Mouse (Mus musculus): ENCODE data around the gene Pigg. TPM values are rescaled to one million over a fixed set of nuclear protein-coding genes. Genes with fewer than 3 reads are reported as not detected.

The Pigg gene
- polyA plus RNA-seq, 1 experiment from 2014 or later: 7.3 TPM

DNA sequence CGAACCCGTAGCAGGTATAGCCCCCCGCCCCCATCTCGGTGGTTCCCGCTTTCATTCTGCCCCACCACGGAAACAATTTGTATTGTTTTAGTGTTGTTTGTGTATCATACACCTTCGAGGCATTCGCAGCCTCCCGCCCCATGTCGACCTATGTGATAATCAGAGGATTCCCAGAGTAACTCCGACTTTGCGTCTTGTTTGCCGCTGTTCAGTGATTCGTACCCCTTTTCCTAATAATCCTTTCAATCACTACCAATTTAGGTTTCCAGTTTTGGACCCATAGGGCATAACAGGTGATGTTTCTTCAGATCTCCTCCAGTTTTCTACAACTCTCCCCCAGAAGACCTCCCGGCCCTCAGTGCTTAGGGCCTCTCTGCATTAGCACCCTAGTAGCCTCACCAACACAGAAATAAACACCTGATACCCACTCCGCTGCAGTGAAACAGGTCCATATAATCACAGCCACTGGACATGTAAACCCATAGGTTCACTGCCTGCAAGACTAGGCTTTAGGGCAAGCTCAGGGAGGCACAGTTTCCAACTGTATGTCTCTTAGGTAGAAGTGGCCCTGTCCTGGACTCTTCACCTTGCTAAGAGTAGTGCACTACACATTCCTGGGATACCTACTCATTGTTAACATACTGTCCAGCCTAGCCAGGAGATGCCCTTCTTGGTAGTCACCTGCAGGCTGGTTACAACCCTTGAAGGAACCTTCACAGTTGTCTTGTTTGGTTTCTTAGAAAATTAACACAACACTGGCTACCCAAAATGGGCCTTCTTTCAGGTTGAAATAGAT lies 854 bp downstream of the Pigg start:
- ATAC-seq (ENCODE audit: low FRiP score): no peak
- peak overlapping the region; percentile 77; the same call in 1 of the 2 replicates for H3K27ac ChIP-seq

DNA sequence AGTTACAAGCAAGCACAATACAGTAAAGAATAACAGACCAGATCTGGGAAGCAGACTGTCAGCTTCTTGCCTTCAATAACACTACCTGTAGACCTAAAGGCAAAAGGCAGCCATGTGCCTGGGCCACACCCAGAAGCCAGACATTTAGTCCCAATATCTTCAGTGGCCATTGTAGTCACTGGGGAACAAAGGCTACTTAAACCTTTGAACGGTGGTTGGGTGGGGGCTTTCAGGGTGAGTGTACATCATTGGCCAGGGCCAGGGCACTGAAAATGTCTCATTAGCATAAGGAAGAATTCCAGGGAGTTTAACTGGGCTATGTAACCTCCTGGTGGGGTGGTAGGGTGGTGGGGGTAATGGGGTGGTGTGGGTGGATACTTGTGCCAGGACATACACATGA lies 18.6 kb downstream of the Pigg start:
- H3K36me3 ChIP-seq (replicated peaks): peaks cover 42% of the 10 kb centered on the region
- no peak overlapping the region for H3K4me3 ChIP-seq (replicated peaks)
- no peaks in the 10 kb centered on the region for H3K9me3 ChIP-seq
- no peak for ATAC-seq (ENCODE audit: low FRiP score)
- H3K9ac ChIP-seq: no peak overlapping the region
- H3K4me1 ChIP-seq: no peaks in the 10 kb centered on the region
- no peaks in the 10 kb centered on the region for H3K27me3 ChIP-seq
- H3K4me2 ChIP-seq: no peak overlapping the region
- 82% methylated on average over 1 of the region's 1 CpGs for WGBS
- H3K27ac ChIP-seq: no peak overlapping the region

More for the DNA sequence above, 854 bp downstream of the Pigg start:
- no peaks in the 10 kb centered on the region for H3K27me3 ChIP-seq
- no peaks in the 10 kb centered on the region for H3K9me3 ChIP-seq
- peak overlapping the region; percentile 81 for H3K9ac ChIP-seq
- whole genome bisulfite sequencing: 6% methylated on average over 16 of the region's 16 CpGs
- H3K4me1 ChIP-seq: peaks cover 12% of the 10 kb centered on the region
- peak overlapping the region; percentile 78 for H3K4me2 ChIP-seq
- peaks cover 13% of the 10 kb centered on the region for H3K36me3 ChIP-seq (replicated peaks)
- H3K4me3 ChIP-seq (replicated peaks): peak overlapping the region; percentile 81

DNA sequence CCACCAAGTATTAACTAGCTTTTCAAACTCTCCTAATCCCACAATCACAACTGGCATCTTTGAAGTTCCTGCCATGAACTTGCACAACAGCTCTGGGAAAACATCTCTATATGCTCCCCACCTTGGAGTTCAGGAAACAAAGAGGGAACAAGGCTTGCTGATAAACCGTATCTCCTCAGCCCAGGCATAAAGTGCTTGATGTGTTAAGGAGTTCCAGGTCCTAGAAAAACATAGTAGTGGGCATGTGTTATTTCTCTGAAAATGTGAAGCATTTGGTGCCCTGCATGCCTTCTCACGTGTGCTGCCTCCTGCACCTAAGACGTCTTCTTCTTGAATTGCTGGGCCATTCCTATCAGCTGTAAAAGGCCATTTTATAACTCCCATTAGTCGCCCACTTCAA lies 25.0 kb downstream of the Pigg start:
- Histone ChIP-seq H3K27me3 (no peaks in the 10 kb centered on the region), H3K9me3 (no peaks in the 10 kb centered on the region), H3K4me2 (no peak overlapping the region), H3K9ac (no peak overlapping the region), H3K4me3 (replicated peaks) (no peak overlapping the region), H3K4me1 (no peaks in the 10 kb centered on the region), H3K36me3 (replicated peaks) (peaks cover 41% of the 10 kb centered on the region), H3K27ac (no peak overlapping the region)
- ATAC-seq (ENCODE audit: low FRiP score): no peak
- WGBS: 85% methylated on average over 4 of the region's 4 CpGs

DNA sequence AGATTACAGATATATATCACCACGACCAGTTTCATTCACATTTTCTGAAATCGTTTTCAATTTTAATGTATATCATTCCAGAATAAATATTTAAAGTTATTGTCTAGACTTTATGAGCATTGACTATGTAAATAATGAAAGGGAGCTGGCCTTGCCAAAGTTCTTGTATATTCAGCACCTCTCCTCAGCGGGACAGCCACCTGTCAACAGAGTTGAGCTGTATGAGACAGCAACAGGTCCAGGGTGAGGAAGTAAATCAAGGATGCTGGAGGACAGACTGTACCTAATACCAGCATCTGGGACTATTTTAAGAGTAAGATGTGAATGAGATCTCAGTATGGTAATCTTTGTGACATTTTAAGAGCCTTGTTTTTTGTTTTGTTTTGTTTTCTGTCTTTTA lies 25.6 kb downstream of the Pigg start:
- no peak for ATAC-seq (ENCODE audit: low FRiP score)
- peaks cover 39% of the 10 kb centered on the region for H3K36me3 ChIP-seq (replicated peaks)

DNA sequence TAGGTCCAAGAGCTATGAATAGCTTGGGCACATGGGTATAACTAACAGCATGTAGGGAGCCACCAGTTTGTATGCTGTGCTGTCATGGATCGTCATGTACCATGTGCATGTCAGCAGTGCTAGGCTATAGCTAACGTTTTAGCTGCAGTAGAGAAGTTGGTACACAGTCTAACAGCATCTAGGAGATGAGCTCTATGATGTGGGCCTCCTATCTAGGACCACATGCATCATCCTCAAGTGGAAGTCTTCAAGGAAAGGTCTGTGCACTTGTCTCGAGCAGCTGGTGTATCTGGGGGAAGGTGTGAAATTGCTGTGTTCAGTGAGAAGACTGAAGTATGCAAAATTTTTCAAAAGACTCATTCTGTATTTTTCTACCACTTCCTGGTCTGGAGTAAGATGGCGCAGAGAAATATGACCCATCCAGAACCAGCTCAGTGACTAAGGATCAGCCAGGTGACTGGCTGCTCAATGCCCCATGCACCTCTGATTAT lies 31.3 kb downstream of the Pigg start:
- Histone ChIP-seq H3K27me3 (no peaks in the 10 kb centered on the region), H3K9ac (no peak overlapping the region), H3K4me2 (no peak overlapping the region), H3K36me3 (replicated peaks) (peaks cover 45% of the 10 kb centered on the region), H3K4me3 (replicated peaks) (no peak overlapping the region), H3K4me1 (no peaks in the 10 kb centered on the region), H3K9me3 (no peaks in the 10 kb centered on the region), H3K27ac (no peak overlapping the region)
- ATAC-seq (ENCODE audit: low FRiP score): no peak
- WGBS: 92% methylated on average over 4 of the region's 4 CpGs

More for the DNA sequence above, 25.6 kb downstream of the Pigg start:
- H3K27ac ChIP-seq: no peak overlapping the region
- no peaks in the 10 kb centered on the region for H3K9me3 ChIP-seq
- H3K27me3 ChIP-seq: no peaks in the 10 kb centered on the region
- no peak overlapping the region for H3K4me3 ChIP-seq (replicated peaks)
- H3K4me2 ChIP-seq: no peak overlapping the region
- H3K4me1 ChIP-seq: no peaks in the 10 kb centered on the region
- 84% methylated on average over 3 of the region's 3 CpGs for WGBS
- no peak overlapping the region for H3K9ac ChIP-seq

DNA sequence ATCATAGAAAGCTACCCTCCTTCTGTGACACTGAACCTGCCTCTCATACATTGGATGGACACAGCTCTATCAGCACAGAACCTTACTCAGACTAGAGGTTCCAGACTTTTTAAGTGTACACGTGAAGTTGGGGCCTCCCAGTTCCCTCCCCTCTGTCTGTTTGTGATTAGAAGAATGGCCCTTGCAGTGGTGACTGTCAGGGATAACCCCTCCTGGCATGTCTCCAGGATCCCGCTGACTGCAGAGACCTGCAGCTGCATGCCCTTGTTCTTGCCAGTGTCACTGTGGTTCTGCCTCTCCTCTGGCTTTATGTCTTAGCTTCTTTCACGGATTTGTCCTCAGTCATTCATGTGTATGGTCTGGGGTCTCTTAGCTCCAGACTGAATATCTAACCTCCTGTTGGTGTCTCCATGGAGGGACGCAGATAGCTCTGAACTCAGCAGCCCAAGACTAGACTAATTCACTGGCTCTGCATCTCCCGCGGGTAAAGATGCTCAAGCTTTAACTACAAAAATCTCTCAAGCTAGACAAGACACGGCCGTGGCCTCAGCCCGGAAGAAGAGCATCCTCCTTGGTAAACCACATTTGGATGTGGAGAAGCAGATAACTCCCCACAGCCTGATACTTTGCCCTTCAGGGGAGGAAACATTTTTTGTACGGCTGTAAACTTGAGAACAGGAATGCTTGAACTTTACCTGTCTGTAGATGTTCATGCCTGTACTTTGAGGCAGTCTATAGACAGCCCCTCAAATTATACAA lies 33.1 kb downstream of the Pigg start:
- 91% methylated on average over 10 of the region's 10 CpGs for WGBS
- no peak overlapping the region for H3K4me3 ChIP-seq (replicated peaks)
- ATAC-seq (ENCODE audit: low FRiP score): no peak
- peaks cover 45% of the 10 kb centered on the region for H3K36me3 ChIP-seq (replicated peaks)
- no peak overlapping the region for H3K4me2 ChIP-seq
- no peaks in the 10 kb centered on the region for H3K4me1 ChIP-seq
- no peak overlapping the region for H3K27ac ChIP-seq
- H3K27me3 ChIP-seq: no peaks in the 10 kb centered on the region
- no peaks in the 10 kb centered on the region for H3K9me3 ChIP-seq
- no peak overlapping the region for H3K9ac ChIP-seq

DNA sequence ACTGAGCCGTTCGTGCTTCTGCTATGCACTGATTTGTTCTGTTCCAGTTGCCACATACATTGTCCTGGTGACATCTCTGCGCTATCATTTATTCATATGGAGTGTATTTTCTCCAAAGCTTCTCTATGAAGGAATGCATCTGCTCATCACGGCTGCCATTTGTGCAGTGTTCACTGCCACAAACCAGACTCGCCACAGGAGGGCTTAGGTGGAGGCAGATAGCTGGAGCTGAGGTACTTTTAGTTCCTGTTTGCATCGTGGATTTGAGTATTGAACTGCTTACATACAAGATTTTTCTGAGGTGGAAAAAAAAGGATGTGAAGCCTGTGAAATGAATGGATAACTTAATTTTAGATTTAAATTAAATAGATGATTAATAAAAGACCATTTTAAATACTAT lies 35.4 kb downstream of the Pigg start:
- Histone ChIP-seq H3K4me1 (no peaks in the 10 kb centered on the region), H3K4me3 (replicated peaks) (no peak overlapping the region), H3K36me3 (replicated peaks) (peaks cover 48% of the 10 kb centered on the region), H3K27me3 (no peaks in the 10 kb centered on the region), H3K9ac (no peak overlapping the region), H3K9me3 (no peaks in the 10 kb centered on the region), H3K27ac (no peak overlapping the region), H3K4me2 (no peak overlapping the region)
- no peak for ATAC-seq (ENCODE audit: low FRiP score)
- 91% methylated on average over 6 of the region's 6 CpGs for WGBS

DNA sequence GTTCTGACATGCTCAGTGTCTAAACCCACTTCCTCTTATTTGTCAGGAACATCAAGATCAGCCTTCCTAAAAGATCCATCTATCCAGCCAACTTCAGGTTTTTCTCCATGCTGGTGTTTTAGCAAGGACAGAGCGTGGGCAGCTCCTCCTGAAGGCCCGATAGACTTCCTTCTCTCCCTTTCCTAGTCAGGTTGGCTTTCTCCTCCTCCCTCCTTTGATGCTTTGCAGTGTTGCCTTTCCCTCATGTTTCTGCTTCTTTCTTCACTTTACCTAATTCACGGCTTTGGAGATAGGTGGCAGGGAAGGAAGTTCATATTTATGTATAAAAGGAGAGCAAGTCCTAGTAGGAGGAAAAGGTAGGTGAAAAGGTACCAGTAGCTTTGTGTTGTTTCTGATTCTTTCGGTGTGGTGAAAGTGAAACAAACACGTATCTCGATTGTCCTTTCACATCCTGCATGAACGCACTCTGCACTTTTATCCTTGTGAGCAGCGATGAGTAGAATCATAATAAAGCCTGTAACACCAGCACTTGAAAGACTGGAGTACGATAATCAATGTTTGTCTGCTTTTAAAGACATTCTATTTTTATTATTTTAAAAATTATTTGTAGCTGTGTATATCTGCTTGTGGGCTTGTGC lies 37.2 kb downstream of the Pigg start:
- H3K36me3 ChIP-seq (replicated peaks): peaks cover 38% of the 10 kb centered on the region
- H3K9me3 ChIP-seq: no peaks in the 10 kb centered on the region
- H3K4me1 ChIP-seq: no peaks in the 10 kb centered on the region
- H3K27me3 ChIP-seq: no peaks in the 10 kb centered on the region
- H3K9ac ChIP-seq: no peak overlapping the region
- H3K4me2 ChIP-seq: no peak overlapping the region
- no peak for ATAC-seq (ENCODE audit: low FRiP score)
- no peak overlapping the region for H3K4me3 ChIP-seq (replicated peaks)
- no peak overlapping the region for H3K27ac ChIP-seq
- 92% methylated on average over 9 of the region's 9 CpGs for WGBS

DNA sequence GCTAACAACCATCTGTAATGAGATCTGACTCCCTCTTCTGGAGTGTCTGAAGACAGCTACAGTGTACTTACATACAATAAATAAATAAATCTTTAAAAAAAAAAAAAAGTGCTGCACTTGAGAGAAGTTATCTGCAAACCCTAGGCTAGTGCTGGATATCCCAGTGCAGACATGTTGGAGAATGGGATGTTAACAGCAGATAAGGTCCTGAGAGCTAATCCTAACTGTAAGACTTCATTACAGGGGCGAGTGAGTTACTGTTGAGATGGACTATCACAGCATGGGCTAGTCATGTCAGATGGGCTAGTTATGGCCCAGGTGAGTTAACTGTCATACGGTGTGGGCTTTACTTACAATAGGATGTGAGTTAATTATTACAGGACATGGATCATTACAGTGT lies 41.6 kb downstream of the Pigg start:
- no peak overlapping the region for H3K4me3 ChIP-seq (replicated peaks)
- H3K9ac ChIP-seq: no peak overlapping the region
- peaks cover 15% of the 10 kb centered on the region for H3K36me3 ChIP-seq (replicated peaks)
- H3K4me1 ChIP-seq: no peaks in the 10 kb centered on the region
- WGBS: 79% methylated on average over 2 of the region's 2 CpGs
- H3K9me3 ChIP-seq: no peaks in the 10 kb centered on the region
- no peak overlapping the region for H3K27ac ChIP-seq
- H3K4me2 ChIP-seq: no peak overlapping the region
- no peaks in the 10 kb centered on the region for H3K27me3 ChIP-seq
- ATAC-seq (ENCODE audit: low FRiP score): no peak

DNA sequence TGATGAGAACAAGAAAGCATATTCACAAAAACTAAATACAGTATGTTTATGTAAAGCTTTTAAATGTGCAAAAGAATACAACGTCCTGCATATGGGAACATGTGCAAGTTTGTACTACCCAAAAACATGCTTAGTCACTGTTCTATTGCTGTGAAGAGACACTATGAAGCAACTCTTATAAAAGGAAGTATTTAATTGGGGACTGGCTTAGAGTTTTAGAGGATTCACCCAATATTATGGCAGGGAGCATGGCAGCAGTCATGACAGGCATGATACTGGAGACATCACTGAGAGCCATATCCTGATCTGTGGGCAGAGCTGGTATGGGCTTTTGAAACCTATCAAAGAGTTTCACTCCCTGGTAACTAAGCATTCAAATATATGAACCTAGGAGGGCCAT lies 45.5 kb downstream of the Pigg start:
- 94% methylated on average over 1 of the region's 1 CpGs for WGBS
- no peak for ATAC-seq (ENCODE audit: low FRiP score)
- Histone ChIP-seq H3K9me3 (no peaks in the 10 kb centered on the region), H3K36me3 (replicated peaks) (no peaks in the 10 kb centered on the region), H3K9ac (no peak overlapping the region), H3K4me3 (replicated peaks) (no peak overlapping the region), H3K4me1 (no peaks in the 10 kb centered on the region), H3K27me3 (peaks cover 9% of the 10 kb centered on the region), H3K27ac (no peak overlapping the region), H3K4me2 (no peak overlapping the region)

DNA sequence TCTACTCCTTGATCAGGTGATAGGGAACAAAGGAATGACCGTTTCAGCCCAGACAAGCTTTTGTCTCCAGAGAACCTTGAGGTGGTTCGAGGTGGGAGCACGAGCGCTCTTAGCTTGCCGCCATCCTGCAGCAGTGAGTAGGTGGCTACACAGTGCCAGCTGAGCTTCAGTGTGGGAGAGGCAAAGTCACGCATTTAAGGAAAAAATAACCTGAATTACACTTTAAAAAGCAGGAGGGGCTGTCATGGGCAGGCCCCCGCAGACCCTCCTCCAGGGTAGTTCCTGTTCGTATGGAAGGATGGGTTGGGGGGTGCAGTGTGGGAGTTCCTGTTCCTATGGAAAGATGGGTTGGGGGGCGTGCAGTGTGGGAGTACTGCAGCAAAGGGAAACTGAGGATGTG lies 47.1 kb downstream of the Pigg start:
- H3K4me1 ChIP-seq: no peaks in the 10 kb centered on the region
- no peak overlapping the region for H3K27ac ChIP-seq
- H3K4me2 ChIP-seq: no peak overlapping the region
- 86% methylated on average over 9 of the region's 9 CpGs for WGBS
- H3K36me3 ChIP-seq (replicated peaks): no peaks in the 10 kb centered on the region
- no peak overlapping the region for H3K9ac ChIP-seq
- no peak overlapping the region for H3K4me3 ChIP-seq (replicated peaks)
- ATAC-seq (ENCODE audit: low FRiP score): no peak
- H3K27me3 ChIP-seq: peaks cover 25% of the 10 kb centered on the region
- no peaks in the 10 kb centered on the region for H3K9me3 ChIP-seq

DNA sequence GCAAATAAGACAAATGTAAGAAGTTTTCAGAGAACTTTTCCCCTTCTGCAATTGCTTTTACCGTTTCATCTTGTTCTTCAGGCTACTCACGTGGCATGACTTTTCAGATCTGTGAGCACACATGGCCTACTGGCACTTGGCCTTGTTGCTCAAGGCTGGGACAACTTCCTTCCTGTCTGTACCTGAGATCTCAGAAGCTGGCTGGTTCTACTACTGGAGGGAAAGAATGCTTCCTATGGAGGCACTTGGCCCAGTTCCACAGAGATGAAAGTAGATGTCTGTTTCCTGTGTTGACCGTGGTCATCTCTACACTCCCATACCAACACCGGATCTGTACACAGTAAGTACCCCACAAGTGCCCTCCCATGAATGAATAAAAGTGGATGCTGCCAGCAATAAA lies 47.8 kb downstream of the Pigg start:
- no peaks in the 10 kb centered on the region for H3K36me3 ChIP-seq (replicated peaks)
- no peak overlapping the region for H3K4me2 ChIP-seq
- WGBS: 91% methylated on average over 4 of the region's 4 CpGs
- peaks cover 32% of the 10 kb centered on the region for H3K27me3 ChIP-seq
- H3K27ac ChIP-seq: no peak overlapping the region
- no peaks in the 10 kb centered on the region for H3K9me3 ChIP-seq
- H3K4me3 ChIP-seq (replicated peaks): no peak overlapping the region
- H3K9ac ChIP-seq: no peak overlapping the region
- H3K4me1 ChIP-seq: no peaks in the 10 kb centered on the region
- no peak for ATAC-seq (ENCODE audit: low FRiP score)
